Mouse (Mus musculus) CH12.LX (cell line): Measurements from ENCODE around the gene Cops2.

Experiments used
- CTCF ChIP-seq, 2 experiments: IDR thresholded peaks in 1 of 2; conservative IDR thresholded peaks in 1 of 2; 2 replicates each; pipeline ENCODE4 v1.5.1; 2011 to 2012; ENCODE audit warnings: low read depth in 2 of 2, low read length in 2 of 2, improper control_type of control experiment in 1 of 2, inconsistent platforms in 1 of 2, mild to moderate bottlenecking in 1 of 2, moderate library complexity in 1 of 2
- ELF1 ChIP-seq: IDR thresholded peaks from 2 replicates; pipeline ENCODE4 v1.6.1; 2014; ENCODE audit warnings: low read depth, mild to moderate bottlenecking, inconsistent platforms, low read length, improper control_type of control experiment
- EP300 ChIP-seq: IDR thresholded peaks from 2 replicates; pipeline ENCODE4 v1.6.1; 2011; ENCODE audit warnings: low read length, improper control_type of control experiment
- HCFC1 ChIP-seq: IDR thresholded peaks from 2 replicates; pipeline ENCODE4 v1.6.1; 2012; ENCODE audit warnings: low read depth, mild to moderate bottlenecking, inconsistent platforms, low read length, improper control_type of control experiment
- JUND ChIP-seq: conservative IDR thresholded peaks from 2 replicates; pipeline ENCODE4 v1.6.1; 2011; ENCODE audit warnings: low read depth, low read length, improper control_type of control experiment
- MEF2A ChIP-seq: IDR thresholded peaks from 2 replicates; pipeline ENCODE4 v1.6.1; 2014; ENCODE audit warnings: low read depth, mild to moderate bottlenecking, inconsistent platforms, low read length, improper control_type of control experiment, borderline replicate concordance
- MXI1 ChIP-seq: IDR thresholded peaks from 2 replicates; pipeline ENCODE4 v1.6.1; 2011; ENCODE audit warnings: mild to moderate bottlenecking, low read depth, low read length, improper control_type of control experiment
- NELFE ChIP-seq: IDR thresholded peaks from 2 replicates; pipeline ENCODE4 v1.6.1; 2011; ENCODE audit warnings: low read depth, low read length, improper control_type of control experiment
- POLR2A ChIP-seq: IDR thresholded peaks from 2 replicates; pipeline ENCODE4 v1.6.1; 2011; ENCODE audit warnings: low read depth, mild to moderate bottlenecking, improper control_type of control experiment, low read length
- SIN3A ChIP-seq: IDR thresholded peaks from 2 replicates; pipeline ENCODE4 v1.6.1; 2012; ENCODE audit warnings: low read length, improper control_type of control experiment, inconsistent platforms
- SMC3 ChIP-seq: IDR thresholded peaks from 2 replicates; pipeline ENCODE4 v1.6.1; 2011; ENCODE audit warnings: low read depth, low read length, improper control_type of control experiment
- TBP ChIP-seq: conservative IDR thresholded peaks from 2 replicates; pipeline ENCODE4 v1.6.1; 2011; ENCODE audit warnings: low read depth, low read length, improper control_type of control experiment
- TCF12 ChIP-seq: IDR thresholded peaks from 2 replicates; pipeline ENCODE4 v1.6.1; 2014; ENCODE audit warnings: low read depth, mild to moderate bottlenecking, inconsistent platforms, low read length, improper control_type of control experiment
- USF1 ChIP-seq: IDR thresholded peaks from 2 replicates; pipeline ENCODE4 v1.6.1; 2014; ENCODE audit warnings: low read depth, mild to moderate bottlenecking, inconsistent platforms, low read length, improper control_type of control experiment

DNA sequence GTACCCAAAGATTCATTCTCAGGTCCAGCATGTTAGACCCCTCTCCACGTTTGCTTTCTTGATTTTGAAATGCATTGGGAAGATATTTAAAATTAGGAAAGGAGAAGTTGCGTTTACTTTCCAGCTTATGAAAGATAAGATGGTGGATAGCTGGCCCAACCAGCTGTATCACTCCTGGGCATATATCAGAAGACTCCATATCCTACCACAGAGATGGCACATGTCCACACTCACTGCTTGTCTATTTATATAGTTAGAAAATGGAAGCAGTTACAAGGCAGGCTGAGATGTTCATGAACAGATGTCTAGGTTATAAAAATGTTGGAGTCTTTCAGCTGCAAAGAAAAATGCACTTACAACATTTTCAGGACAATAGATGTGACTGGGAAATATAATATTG lies 47.6 kb downstream of the Cops2 start:
- no peak for TF ChIP-seq CTCF (conservative IDR thresholded peaks at IDR 0.05 in 1 of 2, IDR thresholded peaks at IDR 0.05 in 1 of 2; ENCODE audit: low read depth in 2 of 2, low read length in 2 of 2)
- no peak for TF ChIP-seq SIN3A
- TF ChIP-seq EP300 = no peak
- TF ChIP-seq MXI1 = no peak
- TF ChIP-seq USF1 = no peak
- no peak for TF ChIP-seq POLR2A
- no peak for TF ChIP-seq TBP
- no peak for TF ChIP-seq ELF1
- TF ChIP-seq HCFC1 = no peak
- TF ChIP-seq SMC3 = no peak
- TF ChIP-seq MEF2A = no peak
- TF ChIP-seq TCF12 = no peak
- no peak for TF ChIP-seq JUND
- TF ChIP-seq NELFE = no peak
